In genomic region chr7:113027125-113027801, GRCm38 (mm10) we compare ENCODE assay signal across 14 mouse cellular contexts.
"Had no signal": no experiment of that assay in that cellular context is flagged by ENCODE, and none has a peak within 500 bp of the region (broad histone marks: within the 10 kb centered on the region; RNA-seq: fewer than 3 reads in every experiment).

No protein-coding gene starts in this region.

- H3K27ac ChIP-seq: kidney, postnatal 0 days; limb, embryonic 13.5 days; liver, embryonic 14.5 days; midbrain, embryonic 13.5 days; neural tube, embryonic 15.5 days; stomach, postnatal 0 days had no signal

- DNase-seq: kidney, postnatal 36 days; layer of hippocampus, adult 9-11 months; layer of hippocampus, postnatal 36 days; lung, adult 18-20 months; lung, postnatal 36 days; right cerebral cortex, adult 18-20 months; thymus, postnatal 14 days had no signal

- H3K4me2 ChIP-seq: limb, embryonic 13.5 days; midbrain, embryonic 13.5 days; neural tube, embryonic 15.5 days had no signal

- H3K4me3 ChIP-seq: limb, embryonic 13.5 days; midbrain, embryonic 13.5 days; myocyte; neural tube, embryonic 15.5 days had no signal

- H3K9ac ChIP-seq: limb, embryonic 13.5 days; liver, embryonic 14.5 days; midbrain, embryonic 13.5 days; neural tube, embryonic 15.5 days had no signal

- H3K4me1 ChIP-seq: limb, embryonic 13.5 days; midbrain, embryonic 13.5 days; neural tube, embryonic 15.5 days had no signal

- H3K36me3 ChIP-seq: limb, embryonic 13.5 days; midbrain, embryonic 13.5 days; neural tube, embryonic 15.5 days had no signal

- H3K27me3 ChIP-seq: limb, embryonic 13.5 days; midbrain, embryonic 13.5 days; neural tube, embryonic 15.5 days had no signal

- ATAC-seq: midbrain, embryonic 13.5 days had no signal

- H3K9me3 ChIP-seq: limb, embryonic 13.5 days; midbrain, embryonic 13.5 days; neural tube, embryonic 15.5 days had no signal
